Mouse (Mus musculus) ES-E14 (cell line): ENCODE data around the gene Madd.

Experiments
- HCFC1 ChIP-seq: IDR thresholded peaks from 2 replicates; pipeline ENCODE4 v1.6.1; 2012; ENCODE audit warnings: low read length, inconsistent platforms, borderline replicate concordance; ENCODE audit not compliant: insufficient read depth
- ZC3H11A ChIP-seq: IDR thresholded peaks from 2 replicates; pipeline ENCODE4 v1.6.1; 2012; ENCODE audit warnings: low read depth, mild to moderate bottlenecking, inconsistent platforms, low read length, borderline replicate concordance

DNA sequence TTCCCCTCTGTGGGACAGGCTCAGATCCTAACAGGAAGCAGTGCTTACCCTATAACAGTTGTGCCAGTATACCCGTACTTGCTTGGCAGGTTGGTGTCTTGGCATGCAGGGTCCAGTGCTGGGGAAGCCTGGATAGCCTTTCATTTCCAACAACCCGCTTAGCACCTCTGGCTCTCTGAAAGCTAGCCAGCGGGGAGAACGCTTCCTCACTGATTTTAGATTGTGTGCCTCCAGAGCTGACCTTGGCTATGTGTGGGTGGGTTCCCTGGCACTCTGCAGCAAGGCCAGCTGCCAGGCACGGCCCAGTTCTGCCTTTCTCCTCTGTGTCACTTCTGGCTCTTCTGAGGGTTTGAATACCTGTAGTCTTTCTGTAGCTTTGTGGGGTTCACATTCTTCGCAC, 53.5 kb downstream of the Madd start:
- TF ChIP-seq HCFC1 (no peak), ZC3H11A (no peak)
